Mouse (Mus musculus) MEL (cell line): ENCODE measurements around the gene Mrgpra4. TPM values are rescaled to one million over a fixed set of nuclear protein-coding genes. Genes with fewer than 3 reads are reported as not detected.

Experiments
- polyA plus RNA-seq, 2 experiments: library from polyadenylated mRNA; stranded (reverse) in 1 of 2; unstranded in 1 of 2; fragments of >175 nt in 1 of 2; fragments of >200 nt in 1 of 2; gene quantifications; 2 replicates each; pipeline versions ENCODE4 v1.2.1 to v1.2.4; 2012; ENCODE audit warnings: low replicate concordance in 2 of 2, low read depth in 1 of 2; ENCODE audit not compliant: insufficient read length in 2 of 2, insufficient read depth in 1 of 2, missing spikeins in 1 of 2
- total RNA-seq: library from RNA; depleted of rRNA; stranded (reverse); fragments of 300-350 nt; gene quantifications from 2 replicates; pipeline ENCODE4 v1.2.3, GENCODE M21; 2012; rRNA removed

Mrgpra4 gene
- total and polyA plus RNA-seq, 3 experiments, result not detected

Other genes starting within 250 kb of the Mrgpra4 start
- gene Mrgprx1, start 45.5 kb upstream of the Mrgpra4 start, total RNA-seq, result not detected in 2 replicates
- not detected for gene Mrgprx1, start 45.5 kb upstream of the Mrgpra4 start, polyA plus RNA-seq
- gene Mrgprb5, start 186.9 kb upstream of the Mrgpra4 start, total RNA-seq, result not detected in 2 replicates
- gene Mrgprb5, start 186.9 kb upstream of the Mrgpra4 start, polyA plus RNA-seq, result not detected
- not detected in 2 replicates for gene Mrgprb4, start 217.2 kb upstream of the Mrgpra4 start, total RNA-seq
- gene Mrgprb4, start 217.2 kb upstream of the Mrgpra4 start, polyA plus RNA-seq, result not detected